ENCODE assay signal across 18 mouse cellular contexts in genomic region chr1:172426419-172426818, GRCm38 (mm10). TPM values are rescaled to one million over a fixed set of nuclear protein-coding genes. Genes with fewer than 3 reads are reported as not detected.
"Had no signal": no experiment of that assay in that cellular context is flagged by ENCODE, and none has a peak within 500 bp of the region (broad histone marks: within the 10 kb centered on the region; RNA-seq: fewer than 3 reads in every experiment).

No protein-coding gene starts in this region.

- H3K9me3 ChIP-seq: kidney, embryonic 15.5 days; liver, embryonic 13.5 days; midbrain, embryonic 12.5 days; midbrain, embryonic 15.5 days; neural tube, embryonic 12.5 days; neural tube, embryonic 15.5 days had no signal

- H3K4me2 ChIP-seq: kidney, embryonic 15.5 days; liver, embryonic 13.5 days; midbrain, embryonic 12.5 days; midbrain, embryonic 15.5 days; neural tube, embryonic 12.5 days; neural tube, embryonic 15.5 days had no signal

- H3K27ac ChIP-seq: kidney, embryonic 15.5 days; liver, embryonic 13.5 days; midbrain, embryonic 12.5 days; midbrain, embryonic 15.5 days; neural tube, embryonic 12.5 days; neural tube, embryonic 15.5 days had no signal

- H3K27me3 ChIP-seq: kidney, embryonic 15.5 days; liver, embryonic 13.5 days; midbrain, embryonic 12.5 days; midbrain, embryonic 15.5 days; neural tube, embryonic 12.5 days; neural tube, embryonic 15.5 days had no signal

- H3K4me1 ChIP-seq: liver, embryonic 13.5 days; midbrain, embryonic 12.5 days; midbrain, embryonic 15.5 days; neural tube, embryonic 12.5 days; neural tube, embryonic 15.5 days had no signal

- ATAC-seq: midbrain, embryonic 15.5 days had no signal

- H3K9ac ChIP-seq: kidney, embryonic 15.5 days; liver, embryonic 13.5 days; midbrain, embryonic 12.5 days; midbrain, embryonic 15.5 days; neural tube, embryonic 12.5 days; neural tube, embryonic 15.5 days had no signal

- H3K4me3 ChIP-seq: kidney, embryonic 15.5 days; liver, embryonic 13.5 days; midbrain, embryonic 12.5 days; midbrain, embryonic 15.5 days; neural tube, embryonic 12.5 days; neural tube, embryonic 15.5 days had no signal

- DNase-seq: kidney, adult 2 months; kidney, postnatal 10 days; kidney, postnatal 4 days; liver, embryonic 13.5 days; lung, adult 2 months; lung, postnatal 14 days; lung, postnatal 4 days; right cerebral cortex, adult 18-20 months; right cerebral cortex, postnatal 14 days; right cerebral cortex, postnatal 4 days; thymus, postnatal 25 days had no signal

- H3K36me3 ChIP-seq: kidney, embryonic 15.5 days; liver, embryonic 13.5 days; midbrain, embryonic 12.5 days; midbrain, embryonic 15.5 days; neural tube, embryonic 12.5 days; neural tube, embryonic 15.5 days had no signal

RNA-seq across cellular contexts. Expression of gene Slamf9, which starts 48.7 kb away (rescaled TPM):
- total RNA-seq: layer of hippocampus, postnatal 14 days; megakaryocyte-erythroid progenitor cell, adult 5-6 weeks had no signal
